10 mouse cellular contexts compared by ENCODE assay signal in the genomic region with DNA sequence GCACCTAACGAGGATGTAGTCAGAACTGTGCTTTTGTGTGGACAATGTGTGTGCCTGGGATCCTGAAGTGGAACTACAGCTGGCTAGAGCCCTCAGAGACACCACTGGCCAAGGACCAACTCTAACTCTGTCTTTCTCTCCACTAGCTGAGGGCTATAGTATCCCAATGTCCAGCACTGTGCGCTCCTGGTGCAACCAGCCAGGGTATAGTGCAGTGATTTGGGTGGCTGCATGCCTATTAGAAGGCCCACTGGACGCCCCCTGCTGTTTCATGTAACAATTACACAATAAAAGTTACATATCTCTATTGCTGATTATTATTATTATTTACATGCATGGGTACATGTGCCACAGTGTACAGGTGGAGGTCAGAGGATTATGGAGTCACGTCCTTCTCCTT. TPM values are rescaled to one million over a fixed set of nuclear protein-coding genes. Genes with fewer than 3 reads are reported as not detected.
DNase-seq lines count a peak whose midpoint lies in the region; ATAC-seq lines count a peak whose summit lies in the region.
"Had no signal": no experiment of that assay in that cellular context is flagged by ENCODE, and none has a peak within 500 bp of the region (broad histone marks: within the 10 kb centered on the region; RNA-seq: fewer than 3 reads in every experiment).

No protein-coding gene starts in this region.

- H3K4me2 ChIP-seq in kidney, embryonic 15.5 days, result no peak overlapping the region
- H3K4me2 ChIP-seq in embryonic facial prominence, embryonic 11.5 days (ENCODE audit: low read depth, low read length), result no peak overlapping the region
- H3K4me2 ChIP-seq: embryonic facial prominence, embryonic 12.5 days had no signal

- DNase-seq in kidney, adult 9 months, result peak; percentile 72
- peak; percentile 73 for DNase-seq in CD4-positive helper T cell, adult 2 months (ENCODE audit: low read depth, low spot score)
- peak; percentile 75 for DNase-seq in MN1 (ENCODE audit: low spot score)
- DNase-seq in embryonic facial prominence, embryonic 11.5 days (ENCODE audit: low spot score), result peak; percentile 77
- peak; percentile 88 for DNase-seq in lung, postnatal 36 days
- no peak for DNase-seq in right cerebral cortex, postnatal 36 days (ENCODE audit: low spot score in 2 of 2)
- no peak for DNase-seq in testis, postnatal 14 days (ENCODE audit: low spot score)

- no peaks in the 10 kb centered on the region for H3K27me3 ChIP-seq in kidney, embryonic 15.5 days
- no peaks in the 10 kb centered on the region for H3K27me3 ChIP-seq in embryonic facial prominence, embryonic 11.5 days (ENCODE audit: control insufficient read depth, insufficient read depth, low read length)
- H3K27me3 ChIP-seq: embryonic facial prominence, embryonic 12.5 days had no signal

- H3K36me3 ChIP-seq in kidney, embryonic 15.5 days, result peaks cover 11% of the 10 kb centered on the region
- H3K36me3 ChIP-seq in embryonic facial prominence, embryonic 11.5 days (replicated peaks; ENCODE audit: control insufficient read depth, insufficient read depth, low read depth, low read length), result no peaks in the 10 kb centered on the region; the same call in 1 of the 2 replicates
- H3K36me3 ChIP-seq: embryonic facial prominence, embryonic 12.5 days had no signal

- no peak overlapping the region for H3K9ac ChIP-seq in kidney, embryonic 15.5 days
- H3K9ac ChIP-seq in embryonic facial prominence, embryonic 11.5 days (replicated peaks; ENCODE audit: low read length), result no peak overlapping the region
- H3K9ac ChIP-seq: embryonic facial prominence, embryonic 12.5 days had no signal

- ATAC-seq in kidney, embryonic 15.5 days (replicated peaks; ENCODE audit: low FRiP score), result no peak
- ATAC-seq in embryonic facial prominence, embryonic 11.5 days (replicated peaks; ENCODE audit: insufficient number of reproducible peaks, low FRiP score, low TSS enrichment, low read depth), result no peak

- no peaks in the 10 kb centered on the region for H3K9me3 ChIP-seq in kidney, embryonic 15.5 days (replicated peaks)
- H3K9me3 ChIP-seq in embryonic facial prominence, embryonic 11.5 days (replicated peaks; ENCODE audit: control insufficient read depth, low read length), result no peaks in the 10 kb centered on the region
- H3K9me3 ChIP-seq: embryonic facial prominence, embryonic 12.5 days had no signal

- H3K4me3 ChIP-seq in kidney, embryonic 15.5 days (replicated peaks), result no peak overlapping the region
- H3K4me3 ChIP-seq in embryonic facial prominence, embryonic 11.5 days (ENCODE audit: low read depth, low read length), result no peak overlapping the region
- H3K4me3 ChIP-seq: embryonic facial prominence, embryonic 12.5 days had no signal

- 36% methylated on average over 4 of the region's 4 CpGs for WGBS in kidney, embryonic 15.5 days
- 53% methylated on average over 4 of the region's 4 CpGs for WGBS in embryonic facial prominence, embryonic 11.5 days

- H3K27ac ChIP-seq in kidney, embryonic 15.5 days, result no peak overlapping the region
- no peak overlapping the region for H3K27ac ChIP-seq in embryonic facial prominence, embryonic 11.5 days (replicated peaks; ENCODE audit: low read depth, low read length)
- H3K27ac ChIP-seq: embryonic facial prominence, embryonic 12.5 days had no signal

- peaks cover 33% of the 10 kb centered on the region for H3K4me1 ChIP-seq in kidney, embryonic 15.5 days
- H3K4me1 ChIP-seq in embryonic facial prominence, embryonic 11.5 days (ENCODE audit: control insufficient read depth, insufficient read depth, low read length), result peaks cover 3% of the 10 kb centered on the region; the same call in 1 of the 2 replicates

RNA-seq across cellular contexts. Expression of gene Ss18l1, which starts 3.0 kb away (rescaled TPM):
- polyA plus RNA-seq in kidney, embryonic 15.5 days (2015; fragmentation: Nextera tagmentation; extraction: Ambion mirVana), result 6.3 and 6.4 TPM in 2 replicates
- 8.0 and 9.5 TPM in 2 replicates for polyA plus RNA-seq in embryonic facial prominence, embryonic 11.5 days (2014; fragmentation: Nextera tagmentation; extraction: Ambion mirVana)

RNA-seq across cellular contexts. Expression of gene Psma7, which starts 3.0 kb away (rescaled TPM):
- 615 and 646 TPM in 2 replicates for polyA plus RNA-seq in kidney, embryonic 15.5 days (2015; fragmentation: Nextera tagmentation; extraction: Ambion mirVana)
- polyA plus RNA-seq in embryonic facial prominence, embryonic 11.5 days (2014; fragmentation: Nextera tagmentation; extraction: Ambion mirVana), result 751 and 753 TPM in 2 replicates

RNA-seq across cellular contexts. Expression of gene Lsm14b, which starts 20.5 kb away (rescaled TPM):
- 9.5 and 10.1 TPM in 2 replicates for polyA plus RNA-seq in kidney, embryonic 15.5 days (2015; fragmentation: Nextera tagmentation; extraction: Ambion mirVana)
- 9.8 and 11.1 TPM in 2 replicates for polyA plus RNA-seq in embryonic facial prominence, embryonic 11.5 days (2014; fragmentation: Nextera tagmentation; extraction: Ambion mirVana)

RNA-seq across cellular contexts. Expression of gene Mtg2, which starts 25.1 kb away (rescaled TPM):
- polyA plus RNA-seq in kidney, embryonic 15.5 days (2015; fragmentation: Nextera tagmentation; extraction: Ambion mirVana), result 26.4 TPM in 2 replicates
- polyA plus RNA-seq in embryonic facial prominence, embryonic 11.5 days (2014; fragmentation: Nextera tagmentation; extraction: Ambion mirVana), result 25.5 and 28.1 TPM in 2 replicates

RNA-seq across cellular contexts. Expression of gene Hrh3, which starts 59.0 kb away (rescaled TPM):
- not detected in 2 replicates for polyA plus RNA-seq in kidney, embryonic 15.5 days (2015; fragmentation: Nextera tagmentation; extraction: Ambion mirVana)
- polyA plus RNA-seq in embryonic facial prominence, embryonic 11.5 days (2014; fragmentation: Nextera tagmentation; extraction: Ambion mirVana), result 0.41 and 0.52 TPM in 2 replicates
- polyA plus RNA-seq: liver, embryonic 16.5 days had no signal

Comparison
In these comparisons a context has a peak if more than half of its experiments do, and no peak if none do; other contexts are left out.
1. DNase-seq: peak in kidney, adult 9 months (single experiment), CD4-positive helper T cell, adult 2 months (single experiment), MN1 (single experiment), embryonic facial prominence, embryonic 11.5 days (single experiment) and lung, postnatal 36 days (single experiment); none in right cerebral cortex, postnatal 36 days (0 of 2) and testis, postnatal 14 days (single experiment).